Mouse (Mus musculus) NIH3T3 (cell line): Measurements from ENCODE around the gene Gadd45g.

ENCODE experiments used
- DNase-seq: peaks from one replicate; pipeline ENCODE4 v3.0.0-alpha.2; 2012; ENCODE audit warnings: low read depth

The Gadd45g gene

DNA sequence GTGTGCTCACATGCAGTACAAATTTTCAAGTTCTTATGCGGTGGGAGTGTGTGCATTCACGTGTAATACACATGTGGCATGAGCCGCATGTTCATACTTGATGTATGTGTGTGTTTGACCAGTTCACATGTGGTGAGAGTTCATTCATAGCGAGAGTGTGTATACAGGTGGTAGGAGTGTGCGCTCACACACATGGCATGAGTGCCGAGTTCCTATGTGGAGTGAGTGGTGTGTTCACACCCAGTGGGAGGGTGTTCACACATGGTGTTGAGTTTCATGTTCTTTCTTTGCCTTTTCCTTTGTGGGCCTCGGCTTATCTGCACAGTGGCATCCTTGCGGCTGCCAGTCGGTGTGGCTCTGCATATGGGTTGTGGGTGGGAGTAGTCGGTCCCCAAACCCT, 39.1 kb downstream of the Gadd45g start:
- no peak for DNase-seq

DNA sequence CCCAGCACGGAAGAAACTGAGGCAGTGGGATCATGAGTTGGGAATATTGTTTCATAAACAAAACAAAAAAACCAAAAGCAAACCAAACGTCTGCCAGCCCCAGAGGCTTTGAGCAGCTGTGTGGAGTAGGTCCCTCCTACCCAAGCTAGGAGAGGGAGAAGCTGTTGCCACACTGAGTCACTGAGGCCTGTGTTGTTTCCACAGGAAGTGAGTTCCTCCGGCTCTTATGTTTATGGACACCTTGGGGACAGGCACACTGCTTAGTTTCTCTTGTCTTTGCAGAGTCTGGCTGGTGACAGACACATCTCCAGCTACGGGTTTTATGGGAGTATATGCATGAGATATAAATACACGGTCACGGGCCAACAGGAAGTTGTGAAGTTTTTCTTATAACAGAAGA, 39.6 kb downstream of the Gadd45g start:
- DNase-seq, result peak; percentile 32

DNA sequence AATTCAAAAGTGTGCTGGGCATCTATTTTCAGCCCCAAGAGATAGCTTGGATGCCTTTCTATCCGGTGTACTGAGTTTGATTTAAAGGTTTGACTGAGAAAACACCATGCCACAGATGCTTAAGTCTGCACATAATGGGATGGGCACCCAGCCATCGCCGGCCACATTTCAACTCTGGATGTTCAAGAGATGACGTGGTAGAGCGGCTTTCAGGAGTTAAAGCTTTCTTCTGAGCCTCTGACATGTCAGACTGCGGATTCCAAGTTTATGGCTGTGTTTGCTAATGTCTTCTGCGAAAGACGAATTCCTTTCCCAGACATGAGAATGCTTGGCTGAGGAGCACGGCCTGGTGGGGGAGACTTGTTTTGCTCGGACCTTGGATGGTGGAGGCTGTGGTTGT, 40.2 kb downstream of the Gadd45g start:
- peak; percentile 94 for DNase-seq

DNA sequence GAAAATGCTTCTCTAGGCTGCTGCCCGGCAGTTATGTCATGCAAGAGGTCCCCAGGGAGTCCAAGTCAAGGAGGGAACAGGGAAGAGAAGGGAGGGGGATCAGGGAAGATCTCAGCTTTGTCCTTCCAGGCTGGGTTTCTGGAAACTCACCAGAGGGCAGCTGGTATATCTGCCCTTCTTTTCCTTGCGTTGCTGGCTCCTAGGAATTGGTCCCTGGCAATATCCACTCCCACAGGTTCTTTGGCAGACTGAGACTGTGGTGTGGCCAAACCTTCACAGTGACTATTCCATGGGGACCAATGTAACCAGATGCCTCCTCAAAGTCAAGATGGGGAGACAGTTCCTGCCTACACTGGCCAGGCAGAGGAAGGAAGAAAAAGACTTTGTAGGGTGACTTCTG, 41.9 kb downstream of the Gadd45g start:
- no peak for DNase-seq

DNA sequence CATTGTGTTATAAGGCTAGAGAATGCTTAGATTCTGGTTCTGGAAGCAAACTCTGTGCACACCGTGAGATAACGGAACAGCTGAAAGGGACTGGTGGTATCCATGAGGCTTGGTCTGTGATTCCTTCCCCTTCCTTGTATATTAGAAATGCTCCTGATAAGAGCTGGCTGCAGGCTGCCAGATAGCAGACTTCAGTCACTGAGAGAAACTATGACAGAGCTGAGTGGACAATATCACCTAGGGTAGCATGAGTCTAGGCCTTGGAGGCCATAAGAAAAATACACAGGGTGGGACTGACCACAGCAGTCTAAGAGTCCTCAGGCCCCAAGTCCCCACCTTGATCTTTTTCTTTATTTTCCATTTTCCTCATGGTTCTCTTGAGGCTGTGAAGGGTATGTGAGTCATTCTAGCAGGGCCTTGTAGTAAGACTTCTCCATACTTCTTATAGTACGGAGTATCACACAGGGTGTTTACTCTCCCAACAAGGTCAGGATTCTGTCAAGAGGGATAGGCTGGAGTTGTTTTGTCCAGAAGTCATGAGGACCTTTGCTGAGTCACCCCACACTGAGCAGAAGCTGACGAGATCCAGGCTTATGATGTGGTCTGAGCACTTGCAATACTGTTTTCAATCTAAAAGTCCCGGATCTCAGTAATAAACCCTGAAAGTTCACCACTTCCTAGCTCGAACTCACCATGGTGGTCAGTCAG, 45.5 kb downstream of the Gadd45g start:
- peak; percentile 43 for DNase-seq

DNA sequence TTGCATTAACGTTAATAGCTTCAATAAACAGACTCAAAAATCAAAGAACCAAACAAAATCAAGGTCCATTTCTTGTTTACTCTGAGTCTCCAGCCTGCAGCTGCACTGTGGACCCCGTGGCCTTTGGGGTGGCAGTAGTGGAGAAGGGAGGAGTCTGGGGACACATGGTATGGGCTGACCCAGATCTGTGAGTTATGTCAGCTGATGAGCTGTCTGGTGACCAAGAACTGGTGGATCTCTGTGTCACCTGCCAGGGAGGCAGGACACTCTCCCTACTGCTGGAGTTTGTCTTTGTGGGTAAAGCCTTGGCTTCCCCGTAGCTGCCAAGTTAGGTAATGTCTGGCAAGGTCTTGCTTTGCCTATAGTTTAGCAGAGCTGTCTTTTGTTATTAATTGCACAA, 51.1 kb downstream of the Gadd45g start:
- no peak for DNase-seq
